Mouse (Mus musculus): Measurements from ENCODE around the gene Kansl2. TPM values are rescaled to one million over a fixed set of nuclear protein-coding genes. Genes with fewer than 3 reads are reported as not detected.

Gene Kansl2
- polyA plus RNA-seq, 1 experiment from 2014 or later, result 121 TPM

DNA sequence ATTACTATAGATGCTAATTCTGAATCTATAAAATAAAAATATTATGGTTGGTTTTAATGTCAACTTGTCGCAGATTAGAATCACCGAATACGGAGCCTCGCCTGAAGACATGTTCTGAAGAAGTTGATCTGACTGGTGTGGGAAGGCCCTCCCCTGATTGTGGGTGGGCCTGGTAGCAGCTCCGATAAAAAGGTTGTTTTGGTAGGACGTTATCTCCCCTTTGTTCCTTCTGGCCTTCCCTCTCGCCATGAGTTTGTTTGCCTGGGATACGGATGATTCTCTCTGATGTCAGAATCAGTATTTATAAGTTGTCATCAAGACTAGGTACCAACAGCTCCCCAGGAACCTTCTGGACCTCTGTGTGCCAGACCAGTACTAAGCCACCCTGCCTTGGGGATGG, 21.8 kb downstream of the Kansl2 start:
- WGBS, result 67% methylated on average over 8 of the region's 8 CpGs
- H3K36me3 ChIP-seq, result no peaks in the 10 kb centered on the region
- H3K4me1 ChIP-seq, result peaks cover 12% of the 10 kb centered on the region
- no peaks in the 10 kb centered on the region for H3K27me3 ChIP-seq
- ATAC-seq (replicated peaks; ENCODE audit: low FRiP score), result no peak
- no peaks in the 10 kb centered on the region for H3K9me3 ChIP-seq (replicated peaks)
- no peak overlapping the region for H3K4me3 ChIP-seq (replicated peaks)
- no peak overlapping the region for H3K4me2 ChIP-seq
- H3K27ac ChIP-seq, result no peak overlapping the region
- H3K9ac ChIP-seq, result no peak overlapping the region

GRCm38 (mm10) chr15:98511386-98511928, 22.6 kb downstream of the Kansl2 start:
- Histone ChIP-seq H3K27ac (no peak overlapping the region), H3K27me3 (no peaks in the 10 kb centered on the region), H3K4me1 (peaks cover 12% of the 10 kb centered on the region), H3K9ac (no peak overlapping the region), H3K9me3 (replicated peaks) (no peaks in the 10 kb centered on the region), H3K4me3 (replicated peaks) (no peak overlapping the region), H3K36me3 (no peaks in the 10 kb centered on the region), H3K4me2 (peak overlapping the region; percentile 64)
- WGBS, result 68% methylated on average over 13 of the region's 13 CpGs
- no peak for ATAC-seq (replicated peaks; ENCODE audit: low FRiP score)

GRCm38 (mm10) chr15:98510438-98511385, 23.4 kb downstream of the Kansl2 start:
- WGBS, result 29% methylated on average over 25 of the region's 25 CpGs
- ATAC-seq (replicated peaks; ENCODE audit: low FRiP score), result peak; percentile 25; the same call in 1 of the 2 replicates
- no peak overlapping the region for H3K9ac ChIP-seq

DNA sequence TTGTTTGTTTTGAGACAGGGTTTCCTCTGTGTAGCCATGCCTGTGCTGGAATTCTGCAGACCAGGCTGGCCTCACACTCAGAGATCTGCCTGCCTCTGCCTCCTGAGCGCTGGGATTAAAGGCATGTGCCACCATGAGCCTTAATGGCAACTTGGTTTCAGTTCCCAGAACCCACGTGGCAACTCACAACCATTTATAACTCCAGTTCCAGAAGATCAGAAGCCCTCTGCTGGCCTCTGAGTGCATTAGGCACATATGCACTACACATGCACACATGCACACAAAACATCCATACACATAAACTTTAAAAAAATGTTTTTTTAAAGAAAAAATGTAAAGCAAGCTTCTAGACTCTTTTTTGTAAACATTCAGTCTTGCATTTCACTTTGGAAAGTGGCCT, 24.7 kb downstream of the Kansl2 start:
- no peak for ATAC-seq (replicated peaks; ENCODE audit: low FRiP score)
- Histone ChIP-seq H3K9ac (no peak overlapping the region), H3K4me3 (replicated peaks) (no peak overlapping the region), H3K36me3 (no peaks in the 10 kb centered on the region), H3K9me3 (replicated peaks) (no peaks in the 10 kb centered on the region), H3K27me3 (no peaks in the 10 kb centered on the region), H3K4me2 (no peak overlapping the region), H3K4me1 (peaks cover 16% of the 10 kb centered on the region), H3K27ac (no peak overlapping the region)
- 57% methylated on average over 2 of the region's 2 CpGs for WGBS

More at GRCm38 (mm10) chr15:98510438-98511385, 23.4 kb downstream of the Kansl2 start:
- Histone ChIP-seq H3K4me3 (replicated peaks) (peak overlapping the region; percentile 24; the same call in 1 of the 2 replicates), H3K4me2 (peak overlapping the region; percentile 64), H3K27me3 (no peaks in the 10 kb centered on the region), H3K27ac (no peak overlapping the region), H3K9me3 (replicated peaks) (no peaks in the 10 kb centered on the region), H3K36me3 (no peaks in the 10 kb centered on the region), H3K4me1 (peaks cover 12% of the 10 kb centered on the region)

- no peak for ATAC-seq (replicated peaks; ENCODE audit: low FRiP score)
- Histone ChIP-seq H3K27ac (no peak overlapping the region), H3K36me3 (no peaks in the 10 kb centered on the region), H3K4me3 (replicated peaks) (no peak overlapping the region), H3K9me3 (replicated peaks) (no peaks in the 10 kb centered on the region), H3K9ac (no peak overlapping the region), H3K4me2 (no peak overlapping the region), H3K27me3 (no peaks in the 10 kb centered on the region), H3K4me1 (peaks cover 12% of the 10 kb centered on the region)
- 86% methylated on average over 5 of the region's 6 CpGs for WGBS
Observed at GRCm38 (mm10) chr15:98507321-98507720, 26.7 kb downstream of the Kansl2 start.

- H3K4me2 ChIP-seq, result no peak overlapping the region
- no peaks in the 10 kb centered on the region for H3K27me3 ChIP-seq
- peaks cover 12% of the 10 kb centered on the region for H3K4me1 ChIP-seq
- 77% methylated on average over 9 of the region's 9 CpGs for WGBS
- no peaks in the 10 kb centered on the region for H3K36me3 ChIP-seq
- H3K4me3 ChIP-seq (replicated peaks), result no peak overlapping the region
- ATAC-seq (replicated peaks; ENCODE audit: low FRiP score), result no peak
- H3K9ac ChIP-seq, result no peak overlapping the region
- H3K9me3 ChIP-seq (replicated peaks), result no peaks in the 10 kb centered on the region
- no peak overlapping the region for H3K27ac ChIP-seq
Observed at GRCm38 (mm10) chr15:98506253-98506957, 27.7 kb downstream of the Kansl2 start.

DNA sequence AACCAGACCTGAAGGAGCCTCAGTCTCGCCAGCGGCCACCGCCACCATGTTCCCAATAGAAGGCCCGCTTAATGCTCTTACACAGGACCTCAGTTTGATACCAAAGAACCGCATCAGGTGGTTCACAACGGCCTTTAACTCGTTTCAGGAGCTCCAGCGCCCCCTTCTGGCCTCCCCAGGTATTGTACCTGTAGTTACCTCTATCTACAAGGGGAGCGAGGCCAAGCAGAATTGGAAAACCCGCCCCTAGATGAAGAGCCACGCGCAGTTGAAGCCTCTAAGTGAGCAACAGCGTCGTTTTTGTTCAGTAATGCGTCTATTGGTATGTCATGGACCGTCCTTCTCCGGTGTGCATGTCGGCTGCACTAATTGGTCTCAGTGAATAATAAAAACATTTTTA, 29.6 kb downstream of the Kansl2 start:
- no peaks in the 10 kb centered on the region for H3K27me3 ChIP-seq
- 13% methylated on average over 18 of the region's 18 CpGs for WGBS
- no peak overlapping the region for H3K27ac ChIP-seq
- H3K36me3 ChIP-seq, result no peaks in the 10 kb centered on the region
- H3K4me1 ChIP-seq, result peaks cover 5% of the 10 kb centered on the region
- H3K9me3 ChIP-seq (replicated peaks), result no peaks in the 10 kb centered on the region
- no peak overlapping the region for H3K9ac ChIP-seq
- H3K4me3 ChIP-seq (replicated peaks), result no peak overlapping the region
- ATAC-seq (replicated peaks; ENCODE audit: low FRiP score), result no peak
- 0 out of 2 replicates have a peak overlapping the region, but pooled peaks have one; percentile 23 for H3K4me2 ChIP-seq

GRCm38 (mm10) chr15:98503317-98503716, 30.7 kb downstream of the Kansl2 start:
- Histone ChIP-seq H3K9me3 (replicated peaks) (no peaks in the 10 kb centered on the region), H3K4me1 (peaks cover 5% of the 10 kb centered on the region), H3K4me2 (no peak overlapping the region), H3K9ac (no peak overlapping the region), H3K36me3 (no peaks in the 10 kb centered on the region), H3K4me3 (replicated peaks) (no peak overlapping the region), H3K27ac (no peak overlapping the region), H3K27me3 (no peaks in the 10 kb centered on the region)
- 80% methylated on average over 3 of the region's 3 CpGs for WGBS
- ATAC-seq (replicated peaks; ENCODE audit: low FRiP score), result no peak

DNA sequence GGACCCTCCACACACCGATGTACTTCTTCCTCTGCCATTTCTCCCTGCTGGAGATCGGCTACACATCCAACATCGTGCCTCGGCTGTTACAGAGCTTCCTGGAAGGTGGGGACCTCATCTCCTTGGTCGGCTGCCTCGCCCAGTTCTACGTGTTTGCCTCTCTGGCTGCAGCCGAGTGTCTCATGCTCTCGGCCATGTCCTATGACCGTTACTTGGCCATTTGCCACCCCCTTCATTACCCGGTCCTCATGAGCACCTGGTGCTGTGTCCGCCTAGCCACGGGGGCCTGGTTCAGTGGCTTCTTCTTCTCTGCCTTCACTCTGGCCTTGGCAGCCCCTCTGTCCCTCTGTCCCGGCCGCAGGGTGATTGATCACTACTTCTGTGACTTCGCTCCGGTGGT, 36.4 kb downstream of the Kansl2 start:
- Histone ChIP-seq H3K4me1 (no peaks in the 10 kb centered on the region), H3K4me2 (no peak overlapping the region), H3K9me3 (replicated peaks) (no peaks in the 10 kb centered on the region), H3K9ac (no peak overlapping the region), H3K27me3 (no peaks in the 10 kb centered on the region), H3K27ac (no peak overlapping the region), H3K36me3 (no peaks in the 10 kb centered on the region), H3K4me3 (replicated peaks) (no peak overlapping the region)
- WGBS, result 83% methylated on average over 17 of the region's 17 CpGs
- no peak for ATAC-seq (replicated peaks; ENCODE audit: low FRiP score)

- H3K4me2 ChIP-seq, result no peak within 1 kb of the TSS
- no peak within 1 kb of the TSS for H3K9ac ChIP-seq
- no peaks in the 10 kb centered on the region for H3K36me3 ChIP-seq
- no peak within 1 kb of the TSS for H3K4me3 ChIP-seq (replicated peaks)
- no peak for ATAC-seq (replicated peaks; ENCODE audit: low FRiP score)
- no peaks in the 10 kb centered on the region for H3K27me3 ChIP-seq
- H3K27ac ChIP-seq, result no peak within 1 kb of the TSS
- no peaks in the 10 kb centered on the region for H3K9me3 ChIP-seq (replicated peaks)
- H3K4me1 ChIP-seq, result no peaks in the 10 kb centered on the region
- whole genome bisulfite sequencing, result 65% methylated on average over 4 of the region's 4 CpGs
Observed at GRCm38 (mm10) chr15:98492102-98492501, 42.0 kb downstream of the Kansl2 start, which contains the start of gene Olfr279. Gene Olfr279, plus strand, starts transcription at chr15:98492402.

GRCm38 (mm10) chr15:98491332-98491731, 42.7 kb downstream of the Kansl2 start:
- Histone ChIP-seq H3K36me3 (no peaks in the 10 kb centered on the region), H3K27ac (no peak overlapping the region), H3K4me2 (no peak overlapping the region), H3K4me1 (no peaks in the 10 kb centered on the region), H3K9me3 (replicated peaks) (no peaks in the 10 kb centered on the region), H3K4me3 (replicated peaks) (no peak overlapping the region), H3K9ac (no peak overlapping the region), H3K27me3 (no peaks in the 10 kb centered on the region)
- WGBS, result 72% methylated on average over 2 of the region's 2 CpGs
- no peak for ATAC-seq (replicated peaks; ENCODE audit: low FRiP score)

Data from kidney, embryonic 15.5 days (tissue).